Comparison of ENCODE assay signal across 16 mouse cellular contexts in genomic region chr11:59078311-59078710, GRCm38 (mm10). TPM values are rescaled to one million over a fixed set of nuclear protein-coding genes. Genes with fewer than 3 reads are reported as not detected.
DNase-seq lines count a peak whose midpoint lies in the region; ATAC-seq and TF ChIP-seq lines count a peak whose summit lies in the region.
"Had no signal": no experiment of that assay in that cellular context is flagged by ENCODE, and none has a peak within 500 bp of the region (broad histone marks: within the 10 kb centered on the region; RNA-seq: fewer than 3 reads in every experiment).

No protein-coding gene starts in this region.

- no peak overlapping the region for H3K27ac ChIP-seq in kidney, embryonic 14.5 days (ENCODE audit: low read depth, low read length)
- no peak overlapping the region for H3K27ac ChIP-seq in stomach, postnatal 0 days (replicated peaks)
- H3K27ac ChIP-seq: embryonic facial prominence, embryonic 15.5 days; limb, embryonic 15.5 days; neural tube, embryonic 15.5 days had no signal

- WGBS in kidney, embryonic 14.5 days: 87% methylated on average over 11 of the region's 11 CpGs
- WGBS in stomach, postnatal 0 days: 80% methylated on average over 11 of the region's 11 CpGs

- no peaks in the 10 kb centered on the region for H3K27me3 ChIP-seq in kidney, embryonic 14.5 days (ENCODE audit: control insufficient read depth, insufficient read depth, low read length)
- H3K27me3 ChIP-seq in stomach, postnatal 0 days (ENCODE audit: control insufficient read depth, insufficient read depth, low read length): no peaks in the 10 kb centered on the region
- H3K27me3 ChIP-seq: embryonic facial prominence, embryonic 15.5 days; limb, embryonic 15.5 days; neural tube, embryonic 15.5 days had no signal

- TF ChIP-seq CTCF in stomach, postnatal 0 days (IDR thresholded peaks at IDR 0.05; ENCODE audit: low read depth): no peak

- no peak for ATAC-seq in kidney, embryonic 14.5 days (ENCODE audit: low FRiP score, low TSS enrichment)
- 0 out of 2 replicates have a peak, but pooled peaks have one; percentile 16 for ATAC-seq in stomach, postnatal 0 days (ENCODE audit: low FRiP score, low TSS enrichment)
- ATAC-seq: hindbrain, embryonic 16.5 days; liver, postnatal 0 days had no signal

- no peaks in the 10 kb centered on the region for H3K9me3 ChIP-seq in kidney, embryonic 14.5 days (ENCODE audit: control insufficient read depth, low read length)
- H3K9me3 ChIP-seq in stomach, postnatal 0 days (ENCODE audit: control insufficient read depth, low read length): no peaks in the 10 kb centered on the region
- H3K9me3 ChIP-seq: embryonic facial prominence, embryonic 15.5 days; limb, embryonic 15.5 days; neural tube, embryonic 15.5 days had no signal

- TF ChIP-seq EP300 in stomach, postnatal 0 days (optimal IDR thresholded peaks at IDR 0.05): no peak

- H3K4me1 ChIP-seq in kidney, embryonic 14.5 days (ENCODE audit: control insufficient read depth, insufficient read depth, low read length): no peaks in the 10 kb centered on the region
- no peaks in the 10 kb centered on the region for H3K4me1 ChIP-seq in stomach, postnatal 0 days (replicated peaks; ENCODE audit: control insufficient read depth, insufficient read depth)
- H3K4me1 ChIP-seq: embryonic facial prominence, embryonic 15.5 days; limb, embryonic 15.5 days; neural tube, embryonic 15.5 days had no signal

- H3K4me3 ChIP-seq in kidney, embryonic 14.5 days (ENCODE audit: low read length): no peak overlapping the region
- no peak overlapping the region for H3K4me3 ChIP-seq in stomach, postnatal 0 days (ENCODE audit: low read depth, low read length)
- H3K4me3 ChIP-seq: embryonic facial prominence, embryonic 15.5 days; limb, embryonic 15.5 days; neural tube, embryonic 15.5 days had no signal

- H3K9ac ChIP-seq in kidney, embryonic 14.5 days (ENCODE audit: low read depth, low read length): no peak overlapping the region
- no peak overlapping the region for H3K9ac ChIP-seq in stomach, postnatal 0 days (ENCODE audit: low read length)
- H3K9ac ChIP-seq: embryonic facial prominence, embryonic 15.5 days; limb, embryonic 15.5 days; liver, postnatal 0 days; neural tube, embryonic 15.5 days had no signal

- H3K36me3 ChIP-seq in kidney, embryonic 14.5 days (ENCODE audit: control insufficient read depth, insufficient read depth, low read length): no peaks in the 10 kb centered on the region
- no peaks in the 10 kb centered on the region for H3K36me3 ChIP-seq in stomach, postnatal 0 days (ENCODE audit: control insufficient read depth, insufficient read depth, low read length)
- H3K36me3 ChIP-seq: embryonic facial prominence, embryonic 15.5 days; limb, embryonic 15.5 days; neural tube, embryonic 15.5 days had no signal

- peak; percentile 7 for DNase-seq in cerebellum, adult 11-12 months
- DNase-seq in cerebellum, adult 11 months: no peak
- DNase-seq in kidney, adult 11 months: peak; percentile 37
- DNase-seq in kidney, adult 9 months: peak; percentile 56
- no peak for DNase-seq in stomach, postnatal 0 days (ENCODE audit: low spot score)
- DNase-seq in urinary bladder, postnatal 10 days (ENCODE audit: low spot score): no peak
- DNase-seq in right cerebral cortex, postnatal 14 days: no peak
- DNase-seq: adrenal gland, postnatal 14 days; liver, postnatal 0 days; right cerebral cortex, adult 18-20 months; thymus, postnatal 25 days had no signal

- H3K4me2 ChIP-seq in kidney, embryonic 14.5 days (replicated peaks; ENCODE audit: low read depth, low read length): no peak overlapping the region
- no peak overlapping the region for H3K4me2 ChIP-seq in stomach, postnatal 0 days (replicated peaks; ENCODE audit: low read depth)
- H3K4me2 ChIP-seq: embryonic facial prominence, embryonic 15.5 days; limb, embryonic 15.5 days; neural tube, embryonic 15.5 days had no signal

RNA-seq across cellular contexts. Expression of gene Obscn, which starts 57.9 kb away (rescaled TPM):
- 0.33 and 0.51 TPM in 2 replicates for polyA plus RNA-seq in kidney, embryonic 14.5 days (2014; fragmentation: Nextera tagmentation; extraction: Ambion mirVana)
- 0.24 and 0.28 TPM in 2 replicates for polyA plus RNA-seq in stomach, postnatal 0 days (2015; fragmentation: Nextera tagmentation; extraction: Ambion mirVana)

Comparison
In these comparisons a context has a peak if more than half of its experiments do, and no peak if none do; other contexts are left out.
1. DNase-seq: peak in cerebellum, adult 11-12 months (single experiment), kidney, adult 11 months (single experiment) and kidney, adult 9 months (single experiment); none in cerebellum, adult 11 months (single experiment), stomach, postnatal 0 days (single experiment), urinary bladder, postnatal 10 days (single experiment) and right cerebral cortex, postnatal 14 days (single experiment).